Mouse (Mus musculus) ES-E14 (cell line): ENCODE data around the gene Il17a. TPM values are rescaled to one million over a fixed set of nuclear protein-coding genes. Genes with fewer than 3 reads are reported as not detected.
A peak's percentile ranks its signal among the peaks of the same experiment; 100 is the strongest.
"Not testable (repeated sequence)": the region's sequence is repeated elsewhere in the genome, so short reads cannot be mapped to it uniquely, and the experiment has no call there.

ENCODE experiments used
- DNase-seq: peaks from one replicate; pipeline ENCODE4 v3.0.0-alpha.2; 2013; ENCODE audit warnings: low read depth, low spot score
- H3K27ac ChIP-seq: 2 replicates; pipeline ENCODE4 v1.5.1; 2012; ENCODE audit warnings: low read depth, mild to moderate bottlenecking, low read length, moderate library complexity, mixed read lengths; ENCODE audit not compliant: poor library complexity, insufficient read depth, severe bottlenecking
- H3K36me3 ChIP-seq: 2 replicates; pipeline ENCODE4 v1.6.1; 2012; ENCODE audit warnings: mild to moderate bottlenecking, low read length, moderate library complexity, mixed read lengths; ENCODE audit not compliant: control insufficient read depth, poor library complexity, insufficient read depth, severe bottlenecking
- H3K4me1 ChIP-seq, 2 experiments: fragments of 150-350 bp in 1 of 2; sonication (generic) in 1 of 2; 2 replicates each; pipeline ENCODE4 v1.6.1; 2012; ENCODE audit warnings: low read length in 2 of 2, mild to moderate bottlenecking in 1 of 2, mixed read lengths in 1 of 2; ENCODE audit not compliant: control insufficient read depth in 2 of 2, insufficient read depth in 2 of 2, poor library complexity in 1 of 2
- H3K4me3 ChIP-seq, 2 experiments: fragments of 150-350 bp in 1 of 2; sonication (generic) in 1 of 2; 2 replicates each; pipeline ENCODE4 v1.5.1; 2012; ENCODE audit warnings: low read length in 2 of 2, low read depth in 1 of 2, mild to moderate bottlenecking in 1 of 2, mixed read lengths in 1 of 2; ENCODE audit not compliant: insufficient read depth in 1 of 2, poor library complexity in 1 of 2, severe bottlenecking in 1 of 2
- H3K9ac ChIP-seq: 2 replicates; pipeline ENCODE4 v1.6.1; 2012; ENCODE audit warnings: low read depth, mild to moderate bottlenecking, low read length, mixed read lengths; ENCODE audit not compliant: poor library complexity, insufficient read depth, severe bottlenecking
- H3K9me3 ChIP-seq: fragments of 150-350 bp; sonication (generic); 2 replicates; pipeline ENCODE4 v1.6.1; 2012; ENCODE audit warnings: low read depth, mild to moderate bottlenecking, low read length; ENCODE audit not compliant: control insufficient read depth, insufficient read depth
- CHD2 ChIP-seq: IDR thresholded peaks from 2 replicates; pipeline ENCODE4 v1.6.1; 2014; ENCODE audit warnings: mild to moderate bottlenecking, low read depth, low read length, inconsistent platforms
- HCFC1 ChIP-seq: IDR thresholded peaks from 2 replicates; pipeline ENCODE4 v1.6.1; 2012; ENCODE audit warnings: low read length, inconsistent platforms, borderline replicate concordance; ENCODE audit not compliant: insufficient read depth
- MAFK ChIP-seq: IDR thresholded peaks from 2 replicates; pipeline ENCODE4 v1.6.1; 2014; ENCODE audit warnings: mild to moderate bottlenecking, low read depth, low read length, inconsistent platforms; ENCODE audit not compliant: insufficient read depth
- ZC3H11A ChIP-seq: IDR thresholded peaks from 2 replicates; pipeline ENCODE4 v1.6.1; 2012; ENCODE audit warnings: low read depth, mild to moderate bottlenecking, inconsistent platforms, low read length, borderline replicate concordance
- ZNF384 ChIP-seq: IDR thresholded peaks from 2 replicates; pipeline ENCODE4 v1.6.1; 2012; ENCODE audit warnings: low read depth, low read length, inconsistent platforms
- in situ Hi-C, 2 experiments: fragments of 600-800 bp; cut with MboI; formaldehyde crosslinking; loops; one replicate each; pipeline ENCODE4 v1.15.1; 2025; ENCODE audit warnings: low sequenced_read_pairs in 2 of 2, inconsistent platforms in 1 of 2; ENCODE audit not compliant: unreplicated experiment in 2 of 2
- total RNA-seq: library from RNA; depleted of rRNA; stranded (reverse); fragments of 300-350 nt; gene quantifications from 2 replicates; pipeline ENCODE4 v1.2.3, GENCODE M21; 2012; rRNA removed

The Il17a gene
- total RNA-seq, 1 experiment, result not detected

DNA sequence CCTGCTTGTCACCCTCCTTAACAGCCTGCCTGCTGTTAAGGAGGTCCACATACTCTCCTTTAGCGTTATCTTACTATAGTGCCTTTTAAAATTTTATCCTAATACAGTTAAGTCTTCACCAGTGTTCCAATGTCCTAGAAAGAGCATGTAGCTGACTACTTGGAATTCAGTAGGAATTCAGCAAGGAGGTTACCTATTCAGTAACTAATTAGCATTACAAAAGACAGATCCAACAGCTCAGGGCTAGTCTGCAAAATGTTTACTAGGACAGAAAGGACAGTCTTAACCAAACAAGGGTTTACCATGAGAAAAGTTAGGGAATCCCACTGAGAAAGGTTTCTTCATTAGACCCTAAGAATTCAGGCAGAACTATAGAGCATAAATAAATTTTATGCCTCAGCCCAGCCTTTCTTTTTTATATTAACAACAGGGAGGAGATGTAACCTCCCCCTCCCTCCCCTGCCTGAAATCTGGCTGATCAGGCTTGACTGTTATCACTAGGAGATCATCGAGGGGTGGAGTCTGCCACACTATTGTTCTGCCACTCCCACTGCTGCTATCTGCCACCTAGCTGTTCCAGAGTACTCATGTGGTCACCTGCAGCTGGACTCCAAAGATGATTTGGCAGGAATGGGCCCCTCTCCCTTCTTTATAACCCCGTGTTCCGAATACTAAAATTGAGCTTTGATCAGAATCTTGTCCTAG is 43.5 kb downstream of the Il17a start:
- H3K9ac ChIP-seq, H3K36me3 ChIP-seq, in situ Hi-C loops, DNase-seq, H3K9me3 ChIP-seq, H3K4me1 ChIP-seq, H3K4me3 ChIP-seq: not testable (repeated sequence)
- TF ChIP-seq CHD2, result 0 out of 2 replicates have a peak, but pooled peaks have one; percentile 32
- peak overlapping the region; percentile 64; the same call in 1 of the 2 replicates for H3K27ac ChIP-seq

- Histone ChIP-seq H3K9me3 (no peaks in the 10 kb centered on the region), H3K4me3 (no peak overlapping the region), H3K36me3 (no peaks in the 10 kb centered on the region), H3K9ac (no peak overlapping the region), H3K27ac (no peak overlapping the region), H3K4me1 (0 out of 4 replicates have a peak, but pooled peaks cover 0 to 4% of the 10 kb centered on the region in 2 experiments)
- in situ Hi-C loops, result no loop called here
- no peak for DNase-seq
- no peak for TF ChIP-seq MAFK
- no peak for TF ChIP-seq CHD2
- TF ChIP-seq HCFC1, result no peak
- TF ChIP-seq ZNF384, result no peak
- TF ChIP-seq ZC3H11A, result no peak
These were observed 47.7 kb downstream of the Il17a start for GRCm38 (mm10) chr1:20778366-20778765.

Other genes with a start within 250 kb of the Il17a start
- gene Pkhd1, start 112.8 kb upstream of the Il17a start, total RNA-seq, result 2.0 and 4.3 TPM in 2 replicates
- 0.58 and 1.0 TPM in 2 replicates for gene Il17f, start 59.7 kb downstream of the Il17a start, total RNA-seq
- gene Mcm3, start 89.4 kb downstream of the Il17a start, total RNA-seq, result 178 and 179 TPM in 2 replicates
- gene Paqr8, start 159.7 kb downstream of the Il17a start, total RNA-seq, result 1.7 and 3.2 TPM in 2 replicates
- gene Efhc1, start 220.7 kb downstream of the Il17a start, total RNA-seq, result 1.7 and 1.8 TPM in 2 replicates